Mouse (Mus musculus) stomach, embryonic 16.5 days (tissue): ENCODE measurements around the gene Dusp3. TPM values are rescaled to one million over a fixed set of nuclear protein-coding genes. Genes with fewer than 3 reads are reported as not detected.

Experiments used
- ATAC-seq: fragments of 200-750 bp; cut with Nextera tagmentation; 2 replicates; pipeline ENCODE4 v1.8.0; 2017; ENCODE audit warnings: moderate number of reproducible peaks, moderate TSS enrichment; ENCODE audit not compliant: insufficient read depth, low FRiP score
- H3K27ac ChIP-seq: fragments of 300-500 bp; sonication (generic); 2 replicates; pipeline ENCODE4 v1.5.1; 2014; ENCODE audit warnings: low read length
- H3K27me3 ChIP-seq: fragments of 300-500 bp; sonication (generic); 2 replicates; pipeline ENCODE4 v1.6.1; 2014; ENCODE audit warnings: low read length, control low read depth, mixed read lengths; ENCODE audit not compliant: control insufficient read depth, insufficient read depth
- H3K36me3 ChIP-seq: fragments of 300-500 bp; sonication (generic); 2 replicates; pipeline ENCODE4 v1.6.1; 2014; ENCODE audit warnings: low read length; ENCODE audit not compliant: control insufficient read depth, insufficient read depth
- H3K4me1 ChIP-seq: fragments of 300-500 bp; sonication (generic); 2 replicates; pipeline ENCODE4 v1.6.1; 2014; ENCODE audit warnings: low read length, control low read depth, mixed read lengths; ENCODE audit not compliant: control insufficient read depth, insufficient read depth
- H3K4me2 ChIP-seq: fragments of 300-500 bp; sonication (generic); 2 replicates; pipeline ENCODE4 v1.6.1; 2014; ENCODE audit warnings: low read depth, low read length, mixed read lengths
- H3K4me3 ChIP-seq: fragments of 300-500 bp; sonication (generic); replicated peaks from 2 replicates; pipeline ENCODE4 v1.5.1; 2014; ENCODE audit warnings: mild to moderate bottlenecking, low read length
- H3K9ac ChIP-seq: fragments of 300-500 bp; sonication (generic); 2 replicates; pipeline ENCODE4 v1.6.1; 2014; ENCODE audit warnings: low read length
- H3K9me3 ChIP-seq: fragments of 300-500 bp; sonication (generic); replicated peaks from 2 replicates; pipeline ENCODE4 v1.6.1; 2016; ENCODE audit warnings: low read length, control low read depth; ENCODE audit not compliant: control insufficient read depth
- WGBS: fragments of 180-500 bp; shearing (Covaris S2); extraction: QIAGEN DNeasy Blood & Tissue Kit; methylation state at CpG from one replicate; pipeline ENCODE4 v1.1.7; 2014; 5-methylcytosine and 5-hydroxymethylcytosine counted together
- polyA plus RNA-seq: library from polyadenylated mRNA; unstranded; fragments of >200 nt; fragmentation: Nextera tagmentation; extraction: Ambion mirVana; gene quantifications from 2 replicates; pipeline ENCODE4 v1.2.1, GENCODE M21; 2015

Dusp3 gene
- polyA plus RNA-seq, 1 experiment from 2014 or later, result 26.1 TPM

GRCm38 (mm10) chr11:102019736-102020135, 32.9 kb upstream of the Dusp3 start:
- no peak for ATAC-seq
- Histone ChIP-seq H3K27me3 (no peaks in the 10 kb centered on the region), H3K27ac (no peak overlapping the region), H3K4me1 (no peaks in the 10 kb centered on the region), H3K4me2 (no peak overlapping the region), H3K9ac (no peak overlapping the region), H3K4me3 (no peak overlapping the region), H3K9me3 (no peaks in the 10 kb centered on the region), H3K36me3 (no peaks in the 10 kb centered on the region)
- WGBS, result 73% methylated on average over 9 of the region's 9 CpGs

GRCm38 (mm10) chr11:102016136-102016535, 29.3 kb upstream of the Dusp3 start:
- no peaks in the 10 kb centered on the region for H3K4me1 ChIP-seq

GRCm38 (mm10) chr11:102015472-102015871, 28.7 kb upstream of the Dusp3 start:
- Histone ChIP-seq H3K4me3 (no peak overlapping the region), H3K9ac (no peak overlapping the region), H3K4me2 (no peak overlapping the region), H3K27me3 (no peaks in the 10 kb centered on the region), H3K9me3 (no peaks in the 10 kb centered on the region), H3K4me1 (no peaks in the 10 kb centered on the region), H3K36me3 (no peaks in the 10 kb centered on the region), H3K27ac (no peak overlapping the region)
- WGBS, result 66% methylated on average over 6 of the region's 6 CpGs
- no peak for ATAC-seq

More at GRCm38 (mm10) chr11:102016136-102016535, 29.3 kb upstream of the Dusp3 start:
- Histone ChIP-seq H3K27ac (no peak overlapping the region), H3K4me2 (no peak overlapping the region), H3K9me3 (no peaks in the 10 kb centered on the region), H3K27me3 (no peaks in the 10 kb centered on the region), H3K4me3 (no peak overlapping the region), H3K9ac (no peak overlapping the region), H3K36me3 (no peaks in the 10 kb centered on the region)
- ATAC-seq, result no peak
- 84% methylated on average over 1 of the region's 1 CpGs for WGBS

- Histone ChIP-seq H3K36me3 (no peaks in the 10 kb centered on the region), H3K27ac (no peak overlapping the region), H3K9ac (no peak overlapping the region), H3K27me3 (no peaks in the 10 kb centered on the region), H3K4me3 (no peak overlapping the region), H3K4me2 (no peak overlapping the region), H3K4me1 (no peaks in the 10 kb centered on the region), H3K9me3 (no peaks in the 10 kb centered on the region)
- WGBS, result 72% methylated on average over 8 of the region's 8 CpGs
- no peak for ATAC-seq
Measured at GRCm38 (mm10) chr11:102013201-102013600, 26.4 kb upstream of the Dusp3 start.

- Histone ChIP-seq H3K4me2 (no peak overlapping the region), H3K27me3 (no peaks in the 10 kb centered on the region), H3K27ac (no peak overlapping the region), H3K4me1 (no peaks in the 10 kb centered on the region), H3K4me3 (no peak overlapping the region), H3K36me3 (no peaks in the 10 kb centered on the region), H3K9ac (no peak overlapping the region), H3K9me3 (no peaks in the 10 kb centered on the region)
- 82% methylated on average over 8 of the region's 8 CpGs for WGBS
- ATAC-seq, result no peak
Measured at GRCm38 (mm10) chr11:102011510-102011909, 24.7 kb upstream of the Dusp3 start.

GRCm38 (mm10) chr11:102010140-102010539, 23.3 kb upstream of the Dusp3 start:
- Histone ChIP-seq H3K4me2 (no peak overlapping the region), H3K27me3 (no peaks in the 10 kb centered on the region), H3K27ac (no peak overlapping the region), H3K9ac (no peak overlapping the region), H3K4me3 (no peak overlapping the region), H3K36me3 (no peaks in the 10 kb centered on the region), H3K4me1 (no peaks in the 10 kb centered on the region), H3K9me3 (no peaks in the 10 kb centered on the region)
- 77% methylated on average over 13 of the region's 13 CpGs for WGBS
- no peak for ATAC-seq

- H3K27ac ChIP-seq, result no peak overlapping the region
- H3K4me1 ChIP-seq, result no peaks in the 10 kb centered on the region
- no peaks in the 10 kb centered on the region for H3K27me3 ChIP-seq
- 72% methylated on average over 15 of the region's 15 CpGs for WGBS
- no peak overlapping the region for H3K4me3 ChIP-seq
- 0 out of 2 replicates have a peak, but pooled peaks cover 3% of the 10 kb centered on the region for H3K9me3 ChIP-seq
- 0 out of 2 replicates have a peak, but pooled peaks have one; percentile 23 for ATAC-seq
- H3K4me2 ChIP-seq, result no peak overlapping the region
- no peak overlapping the region for H3K9ac ChIP-seq
- no peaks in the 10 kb centered on the region for H3K36me3 ChIP-seq
Measured at GRCm38 (mm10) chr11:102008954-102009637, 22.3 kb upstream of the Dusp3 start.

GRCm38 (mm10) chr11:102008372-102008771, 21.6 kb upstream of the Dusp3 start:
- Histone ChIP-seq H3K9me3 (0 out of 2 replicates have a peak, but pooled peaks cover 3% of the 10 kb centered on the region), H3K4me3 (no peak overlapping the region), H3K36me3 (no peaks in the 10 kb centered on the region), H3K27ac (no peak overlapping the region), H3K4me1 (no peaks in the 10 kb centered on the region), H3K9ac (no peak overlapping the region), H3K27me3 (no peaks in the 10 kb centered on the region), H3K4me2 (no peak overlapping the region)
- WGBS, result 91% methylated on average over 8 of the region's 8 CpGs
- ATAC-seq, result 0 out of 2 replicates have a peak, but pooled peaks have one; percentile 41

- ATAC-seq, result no peak
- H3K4me3 ChIP-seq, result no peak overlapping the region
- no peaks in the 10 kb centered on the region for H3K36me3 ChIP-seq
- 0 out of 2 replicates have a peak, but pooled peaks cover 3% of the 10 kb centered on the region for H3K9me3 ChIP-seq
- no peaks in the 10 kb centered on the region for H3K27me3 ChIP-seq
- no peak overlapping the region for H3K9ac ChIP-seq
- no peak overlapping the region for H3K27ac ChIP-seq
- WGBS, result 79% methylated on average over 5 of the region's 5 CpGs
- no peaks in the 10 kb centered on the region for H3K4me1 ChIP-seq
- H3K4me2 ChIP-seq, result no peak overlapping the region
Measured at GRCm38 (mm10) chr11:102006688-102007087, 19.9 kb upstream of the Dusp3 start.
